Mouse (Mus musculus) brown adipose tissue, adult 24 weeks (tissue): ENCODE measurements around the gene Dock8. TPM values are rescaled to one million over a fixed set of nuclear protein-coding genes. Genes with fewer than 3 reads are reported as not detected.
A peak's percentile ranks its signal among the peaks of the same experiment; 100 is the strongest.

ENCODE experiments used
- H3K27ac ChIP-seq: fragments of 200-500 bp; replicated peaks from 2 replicates; pipeline ENCODE4 v1.5.1; 2012; ENCODE audit warnings: low read depth, mild to moderate bottlenecking, low read length
- H3K4me1 ChIP-seq: fragments of 200-500 bp; 2 replicates; pipeline ENCODE4 v1.6.1; 2012; ENCODE audit warnings: low read length, mixed read lengths; ENCODE audit not compliant: control insufficient read depth, insufficient read depth, insufficient read length
- H3K4me3 ChIP-seq: fragments of 200-500 bp; 2 replicates; pipeline ENCODE4 v1.5.1; 2012; ENCODE audit warnings: low read depth, mild to moderate bottlenecking, low read length, moderate library complexity; ENCODE audit not compliant: insufficient read depth
- polyA plus RNA-seq: library from polyadenylated mRNA; stranded (reverse); fragments of >200 nt; gene quantifications from 2 replicates; pipeline ENCODE4 v1.2.4, GENCODE M21; 2012; ENCODE audit not compliant: missing spikeins, insufficient read depth, insufficient read length

The Dock8 gene
- polyA plus RNA-seq, 1 experiment, result 42.3 TPM

GRCm38 (mm10) chr19:25149788-25150187 lies 150.5 kb downstream of the Dock8 start:
- no peak overlapping the region for H3K27ac ChIP-seq
- no peak overlapping the region for H3K4me3 ChIP-seq
- peaks cover 4% of the 10 kb centered on the region; the same call in 1 of the 2 replicates for H3K4me1 ChIP-seq

GRCm38 (mm10) chr19:25154506-25155178 lies 155.3 kb downstream of the Dock8 start:
- H3K4me1 ChIP-seq, result peaks cover 4% of the 10 kb centered on the region; the same call in 1 of the 2 replicates
- no peak overlapping the region for H3K4me3 ChIP-seq
- peak overlapping the region; percentile 99 for H3K27ac ChIP-seq

- Histone ChIP-seq H3K27ac (peak overlapping the region; percentile 99), H3K4me1 (peaks cover 4% of the 10 kb centered on the region; the same call in 1 of the 2 replicates), H3K4me3 (peak overlapping the region; percentile 45)
Measured at GRCm38 (mm10) chr19:25155250-25155649, 155.9 kb downstream of the Dock8 start.

DNA sequence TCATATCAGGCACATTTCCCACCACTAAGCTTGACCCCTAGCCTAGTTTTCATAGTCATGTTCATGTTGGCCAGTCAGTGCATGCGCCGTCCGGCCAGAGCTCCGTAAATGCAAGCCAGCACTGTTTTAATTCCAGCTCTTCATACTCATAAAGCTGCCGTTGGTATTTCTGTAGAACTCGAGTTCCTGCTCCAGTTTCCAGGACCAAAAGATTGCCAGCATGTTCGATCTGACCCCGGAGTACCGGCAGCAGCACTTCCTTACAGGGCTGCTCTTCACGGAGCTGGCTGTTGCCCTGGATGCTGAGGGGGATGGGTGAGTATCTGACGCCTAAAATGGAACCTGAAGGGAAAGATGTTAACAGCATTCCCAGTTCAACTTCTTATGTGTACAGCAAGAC lies 156.4 kb downstream of the Dock8 start:
- peaks cover 4% of the 10 kb centered on the region; the same call in 1 of the 2 replicates for H3K4me1 ChIP-seq
- H3K27ac ChIP-seq, result peak overlapping the region; percentile 99
- peak overlapping the region; percentile 68 for H3K4me3 ChIP-seq

- Histone ChIP-seq H3K4me3 (no peak overlapping the region), H3K27ac (no peak overlapping the region), H3K4me1 (no peaks in the 10 kb centered on the region)
Measured at GRCm38 (mm10) chr19:25162270-25162669, 162.9 kb downstream of the Dock8 start.

DNA sequence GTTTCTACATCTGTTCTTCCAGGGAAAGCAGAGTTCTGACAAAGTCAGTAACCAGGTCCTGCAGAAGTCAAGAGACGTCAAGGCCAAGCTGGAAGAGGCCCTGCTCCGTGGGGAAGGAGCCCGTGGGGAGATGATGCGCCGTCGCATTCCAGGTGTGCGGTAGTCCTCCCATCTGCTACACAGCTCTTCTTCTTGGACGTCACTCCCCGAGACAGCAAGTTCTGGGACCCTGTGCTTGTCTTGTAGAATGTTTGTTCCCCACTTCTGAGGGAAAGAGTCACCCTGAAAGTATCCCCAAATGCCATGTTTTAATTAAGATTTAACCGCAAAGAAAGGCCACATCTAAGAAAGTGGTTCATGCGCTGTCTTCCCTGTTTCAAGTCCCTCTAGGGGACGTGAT lies 164.1 kb downstream of the Dock8 start:
- Histone ChIP-seq H3K4me1 (no peaks in the 10 kb centered on the region), H3K4me3 (no peak overlapping the region), H3K27ac (no peak overlapping the region)

GRCm38 (mm10) chr19:25166412-25166811 lies 167.1 kb downstream of the Dock8 start:
- H3K27ac ChIP-seq, result no peak overlapping the region
- H3K4me1 ChIP-seq, result no peaks in the 10 kb centered on the region
- no peak overlapping the region for H3K4me3 ChIP-seq

DNA sequence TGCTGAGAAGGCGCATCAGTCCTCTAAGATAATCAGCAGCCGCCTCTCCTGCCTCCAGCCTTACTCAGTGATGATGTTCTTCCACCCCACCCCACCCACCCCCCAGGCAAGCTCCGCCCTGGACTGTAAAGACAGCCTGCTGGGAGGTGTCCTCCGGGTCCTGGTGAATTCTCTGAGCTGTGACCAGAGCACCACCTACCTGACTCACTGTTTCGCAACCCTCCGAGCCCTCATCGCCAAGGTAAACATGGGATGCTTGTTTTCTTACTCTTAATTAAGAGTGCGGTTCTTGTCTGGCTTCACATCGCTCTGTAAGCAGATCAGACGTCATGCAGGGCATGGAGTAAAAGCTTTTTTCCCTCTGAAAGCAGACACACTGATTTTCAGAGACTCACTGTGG lies 172.1 kb downstream of the Dock8 start:
- no peak overlapping the region for H3K4me3 ChIP-seq
- no peaks in the 10 kb centered on the region for H3K4me1 ChIP-seq
- no peak overlapping the region for H3K27ac ChIP-seq

- H3K27ac ChIP-seq, result no peak overlapping the region
Measured at GRCm38 (mm10) chr19:25176746-25177145, 177.4 kb downstream of the Dock8 start.

GRCm38 (mm10) chr19:25180024-25180423 lies 180.7 kb downstream of the Dock8 start:
- Histone ChIP-seq H3K27ac (no peak overlapping the region), H3K4me1 (no peaks in the 10 kb centered on the region), H3K4me3 (no peak overlapping the region)

More at GRCm38 (mm10) chr19:25176746-25177145, 177.4 kb downstream of the Dock8 start:
- H3K4me3 ChIP-seq, result no peak overlapping the region
- no peaks in the 10 kb centered on the region for H3K4me1 ChIP-seq

DNA sequence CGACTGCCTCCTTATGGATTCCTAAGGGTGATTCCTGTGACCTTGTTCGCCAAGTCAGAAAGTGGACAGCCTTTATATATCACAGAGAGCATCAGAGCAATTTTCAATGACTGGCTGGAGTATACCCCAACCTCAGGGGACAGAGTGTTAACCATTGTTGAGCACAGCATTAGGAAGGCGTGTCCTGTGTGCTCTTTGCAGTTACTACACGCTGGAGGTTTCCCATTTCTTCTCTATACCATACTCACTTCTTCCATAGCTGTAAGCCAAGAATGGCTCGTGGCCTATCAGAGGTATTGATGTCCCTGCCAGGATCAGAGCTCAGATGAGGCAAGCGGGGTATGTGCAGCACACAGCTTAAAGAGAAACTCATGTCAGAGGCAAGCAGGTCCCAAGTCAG lies 181.2 kb downstream of the Dock8 start:
- Histone ChIP-seq H3K4me1 (no peaks in the 10 kb centered on the region), H3K4me3 (no peak overlapping the region), H3K27ac (no peak overlapping the region)

DNA sequence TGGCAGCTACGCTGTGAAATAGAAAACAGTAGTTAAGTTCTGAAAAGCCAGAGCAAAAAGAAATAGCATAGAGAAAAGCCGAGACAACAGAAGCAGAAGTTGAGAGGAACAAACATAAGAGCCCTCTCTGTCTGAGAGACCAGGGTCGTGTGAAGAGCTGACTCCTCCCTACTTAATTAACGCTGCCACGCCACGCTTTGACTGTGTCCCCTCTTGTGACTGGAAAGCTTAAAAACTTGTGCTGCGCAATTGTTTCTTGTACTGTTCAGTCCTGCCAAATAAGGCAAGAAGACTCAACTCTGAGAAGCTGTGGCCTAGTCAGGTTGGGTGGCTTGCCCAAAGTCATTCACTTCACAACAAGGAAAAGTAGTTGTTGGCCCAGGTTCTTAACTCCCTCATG lies 184.7 kb downstream of the Dock8 start:
- peak overlapping the region; percentile 46 for H3K27ac ChIP-seq
- H3K4me3 ChIP-seq, result no peak overlapping the region
- H3K4me1 ChIP-seq, result no peaks in the 10 kb centered on the region

DNA sequence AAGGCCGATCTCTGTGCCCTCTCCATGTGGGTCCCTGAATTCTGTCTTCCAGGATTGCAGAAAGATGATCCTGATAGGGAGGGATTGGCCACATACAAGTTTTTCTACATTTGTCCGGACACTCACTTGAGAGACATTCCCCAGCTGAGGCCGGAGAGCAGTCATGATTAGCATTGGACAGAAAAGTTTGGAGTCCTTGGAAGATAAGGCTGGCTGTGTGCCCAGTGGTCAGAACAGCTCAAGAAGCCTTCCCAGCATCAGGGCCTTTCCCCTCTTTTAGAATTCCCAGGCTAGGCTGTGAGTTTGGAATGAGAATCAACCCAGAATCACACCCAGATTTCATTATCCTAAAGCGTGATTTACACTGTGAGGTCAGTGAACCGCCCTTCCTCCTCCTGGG lies 187.0 kb downstream of the Dock8 start:
- no peak overlapping the region for H3K4me3 ChIP-seq
- H3K27ac ChIP-seq, result 0 out of 2 replicates have a peak overlapping the region, but pooled peaks have one; percentile 36
- H3K4me1 ChIP-seq, result no peaks in the 10 kb centered on the region

GRCm38 (mm10) chr19:25187681-25188080 lies 188.3 kb downstream of the Dock8 start:
- Histone ChIP-seq H3K27ac (no peak overlapping the region), H3K4me3 (no peak overlapping the region), H3K4me1 (no peaks in the 10 kb centered on the region)

- Histone ChIP-seq H3K4me1 (no peaks in the 10 kb centered on the region), H3K4me3 (no peak overlapping the region), H3K27ac (no peak overlapping the region)
Measured at GRCm38 (mm10) chr19:25193751-25194150, 194.4 kb downstream of the Dock8 start.

DNA sequence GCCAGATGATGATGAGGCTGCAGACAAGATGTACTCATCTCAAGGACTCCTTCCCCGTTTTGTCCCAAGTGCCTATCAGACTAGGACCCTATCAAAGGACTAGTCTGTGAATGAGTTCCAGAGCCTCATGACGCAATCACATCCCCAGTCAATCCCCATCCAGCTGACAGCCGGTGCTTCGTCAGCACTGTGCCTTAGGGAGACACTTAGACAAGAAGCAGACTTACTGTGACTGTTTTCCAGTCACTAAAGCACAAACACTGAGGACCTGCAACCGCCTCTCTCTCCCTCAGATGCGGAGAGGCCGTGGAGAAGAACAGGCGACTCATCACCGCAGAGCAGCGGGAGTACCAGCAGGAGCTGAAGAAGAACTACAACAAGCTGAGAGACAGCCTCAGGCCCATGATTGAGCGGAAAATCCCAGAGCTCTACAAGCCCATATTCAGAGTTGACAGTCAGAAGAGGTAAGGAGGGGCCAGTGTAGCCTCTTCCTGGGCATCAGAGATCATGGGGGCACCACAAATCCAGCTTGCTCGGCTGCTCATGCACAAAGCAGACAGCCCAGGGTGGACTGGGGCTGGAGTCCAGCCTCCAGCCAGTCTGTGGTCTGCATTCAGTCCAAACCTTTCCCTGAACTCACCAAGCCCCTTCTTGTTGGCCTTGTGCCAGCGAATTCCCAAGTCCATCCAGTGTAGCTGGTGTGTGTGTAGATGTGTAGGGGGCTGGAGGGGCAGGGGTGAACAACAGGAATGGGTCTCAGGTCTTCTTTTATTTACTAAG lies 200.9 kb downstream of the Dock8 start:
- Histone ChIP-seq H3K4me3 (no peak overlapping the region), H3K27ac (no peak overlapping the region), H3K4me1 (no peaks in the 10 kb centered on the region)
